Mouse (Mus musculus): ENCODE results near the gene Itm2b.

Gene Itm2b

DNA sequence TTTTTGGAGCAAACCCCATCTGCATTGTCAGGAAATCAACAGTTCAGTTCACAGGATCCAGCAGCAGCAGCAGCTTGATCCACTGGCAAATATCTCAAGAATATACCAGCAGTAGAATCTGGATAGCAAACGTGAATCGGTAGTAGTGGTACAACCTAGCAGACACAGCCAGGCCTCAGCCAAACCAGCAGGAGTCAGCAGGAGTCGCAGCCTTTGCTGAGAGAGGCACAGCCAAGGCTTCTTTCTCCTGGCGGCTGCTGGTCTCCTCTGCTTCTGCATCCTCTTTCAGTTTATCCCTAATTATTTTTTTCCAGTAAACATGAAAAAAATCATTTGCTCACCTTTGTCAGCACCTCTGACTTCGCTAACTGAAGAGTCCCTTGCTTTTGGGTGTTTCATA is 10.7 kb upstream of the Itm2b start:
- no peak for DNase-seq (ENCODE audit: low spot score in 2 of 2)

GRCm38 (mm10) chr14:73394263-73395006 is 9.3 kb upstream of the Itm2b start:
- no peak for DNase-seq (ENCODE audit: low spot score in 2 of 2)

- DNase-seq (ENCODE audit: low spot score in 2 of 2), result no peak
Observed at GRCm38 (mm10) chr14:73391457-73391856, 6.4 kb upstream of the Itm2b start.

GRCm38 (mm10) chr14:73390196-73390595 is 5.1 kb upstream of the Itm2b start:
- DNase-seq (ENCODE audit: low spot score in 2 of 2), result no peak

DNA sequence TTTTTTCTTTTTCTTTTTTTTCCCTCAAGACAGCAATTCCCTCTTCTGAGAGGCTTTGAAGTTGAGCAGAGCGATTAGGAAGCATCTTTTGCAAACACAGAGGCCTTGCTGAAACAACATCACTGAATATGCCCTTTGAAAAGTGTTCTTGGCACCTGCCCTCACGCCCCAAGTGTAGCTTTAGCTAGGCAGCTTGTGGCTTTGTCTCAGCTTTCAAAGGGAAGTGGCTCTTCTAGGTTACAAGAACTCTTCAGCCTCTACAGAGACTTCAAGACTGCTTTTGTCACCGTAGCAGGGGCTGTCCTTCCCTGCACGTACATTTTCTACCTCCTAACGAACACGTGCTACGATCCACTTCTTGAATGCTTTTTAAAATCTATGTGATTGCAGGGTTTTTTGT is 4.0 kb upstream of the Itm2b start:
- DNase-seq (ENCODE audit: low spot score in 2 of 2), result no peak

GRCm38 (mm10) chr14:73388546-73388945 is 3.5 kb upstream of the Itm2b start:
- no peak for DNase-seq (ENCODE audit: low spot score in 2 of 2)

DNA sequence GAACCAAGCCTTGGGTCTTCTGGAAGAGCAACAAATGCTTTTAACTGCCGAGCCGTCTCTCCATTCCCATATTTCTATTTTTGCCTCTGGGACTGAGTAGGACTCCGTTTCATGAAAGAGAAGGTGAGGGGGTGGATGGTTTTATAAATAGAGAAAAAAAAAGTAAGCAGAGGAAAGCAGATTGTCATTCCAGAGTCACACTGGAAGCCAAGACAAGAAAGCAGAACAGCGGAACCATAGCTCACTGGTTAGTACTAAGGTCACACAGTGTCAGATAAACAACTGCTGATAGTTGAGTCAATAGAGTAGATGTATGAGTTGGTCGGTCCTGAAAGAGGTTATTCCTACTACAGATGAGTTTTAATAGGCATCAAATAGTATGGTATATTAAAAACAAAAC is 1.4 kb upstream of the Itm2b start:
- DNase-seq (ENCODE audit: low spot score in 2 of 2), result no peak

DNA sequence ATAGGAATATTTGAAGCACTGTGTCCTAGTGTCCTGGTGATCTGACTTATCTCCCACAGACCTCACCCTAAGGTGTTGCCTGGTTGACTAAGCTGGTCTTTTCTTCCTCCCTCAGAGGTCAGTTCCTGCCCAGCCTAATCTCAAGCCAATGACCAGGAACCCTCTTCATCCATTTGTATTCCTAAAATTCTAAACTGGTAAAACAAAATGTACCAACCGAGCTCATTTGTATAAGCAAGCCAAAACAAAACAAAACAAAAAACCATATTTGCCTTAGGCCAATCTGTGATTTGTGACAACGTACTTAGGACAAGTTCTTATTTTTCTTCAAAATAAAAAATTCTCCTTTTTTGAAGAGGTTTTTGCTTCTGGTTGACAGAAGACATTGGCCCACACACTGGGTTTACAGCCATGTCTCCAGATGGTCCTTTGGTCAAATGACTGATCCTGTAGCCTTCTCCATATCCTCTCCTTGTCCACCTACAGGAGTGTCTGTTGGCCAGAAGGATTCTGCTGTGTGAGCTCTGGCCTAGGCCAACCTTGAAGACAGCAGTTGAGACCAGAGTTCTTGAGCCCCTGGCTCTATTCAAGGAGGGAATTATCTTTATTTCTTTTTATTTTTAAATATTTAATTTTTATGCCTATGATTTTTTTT is 758 bp upstream of the Itm2b start:
- DNase-seq (ENCODE audit: low spot score in 2 of 2), result no peak

DNA sequence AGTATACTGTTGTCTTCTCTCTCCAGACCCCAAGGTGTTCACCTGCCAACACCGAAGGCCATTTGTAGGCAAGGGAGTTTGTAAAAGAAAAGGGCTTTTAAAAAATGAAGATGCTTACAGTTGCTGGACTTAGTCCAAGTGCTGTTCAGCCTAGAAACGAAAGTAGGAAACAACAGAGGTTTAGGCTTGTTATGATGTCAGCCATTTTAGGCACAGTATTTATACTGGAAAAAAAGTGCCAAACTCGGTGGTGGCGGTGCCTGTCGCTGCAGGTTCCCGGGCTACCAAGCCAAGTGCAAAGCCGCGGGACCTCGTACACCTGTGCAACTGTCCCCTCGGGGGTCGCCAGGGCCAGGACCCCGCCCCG is 560 bp downstream of the Itm2b start:
- DNase-seq (ENCODE audit: low spot score in 2 of 2), result no peak

DNA sequence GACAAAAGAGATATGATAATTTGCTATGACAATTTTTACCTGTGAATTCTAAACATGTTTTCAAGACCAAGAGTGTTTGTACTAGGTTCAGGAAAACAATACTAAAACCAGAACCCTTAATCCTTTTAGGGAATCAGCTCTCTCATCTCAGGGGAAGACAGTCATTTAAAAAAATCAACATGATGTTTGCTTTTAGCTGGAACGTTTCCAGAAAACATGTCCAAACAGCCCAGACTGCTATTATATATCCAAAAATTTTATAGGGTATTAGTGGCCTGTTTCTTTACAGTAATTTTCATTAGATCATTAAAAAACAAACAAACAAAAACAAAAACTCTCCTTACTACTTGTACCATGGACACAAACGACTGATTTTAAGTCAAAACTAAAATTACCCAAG is 1.3 kb downstream of the Itm2b start:
- DNase-seq (ENCODE audit: low spot score in 2 of 2), result no peak

DNA sequence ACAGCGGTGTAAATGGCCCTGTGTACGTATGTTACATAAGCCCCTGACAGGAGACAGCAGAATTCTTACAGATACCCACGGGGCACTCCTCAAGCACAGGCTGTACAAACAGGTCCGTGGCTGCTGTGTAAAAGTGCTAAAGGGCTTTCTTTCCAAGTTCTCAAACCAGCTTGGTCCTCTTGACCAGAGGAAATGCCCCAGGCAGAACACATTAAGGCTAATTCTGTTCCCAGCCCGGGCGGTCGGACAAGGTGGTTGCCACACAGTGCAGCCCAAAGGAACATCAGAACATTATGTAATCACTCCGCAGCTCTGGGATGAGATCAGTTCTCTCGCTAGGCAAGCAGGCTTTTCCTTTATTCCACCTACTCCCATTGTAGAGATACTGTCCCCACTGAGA is 2.4 kb downstream of the Itm2b start:
- no peak for DNase-seq (ENCODE audit: low spot score in 2 of 2)

DNA sequence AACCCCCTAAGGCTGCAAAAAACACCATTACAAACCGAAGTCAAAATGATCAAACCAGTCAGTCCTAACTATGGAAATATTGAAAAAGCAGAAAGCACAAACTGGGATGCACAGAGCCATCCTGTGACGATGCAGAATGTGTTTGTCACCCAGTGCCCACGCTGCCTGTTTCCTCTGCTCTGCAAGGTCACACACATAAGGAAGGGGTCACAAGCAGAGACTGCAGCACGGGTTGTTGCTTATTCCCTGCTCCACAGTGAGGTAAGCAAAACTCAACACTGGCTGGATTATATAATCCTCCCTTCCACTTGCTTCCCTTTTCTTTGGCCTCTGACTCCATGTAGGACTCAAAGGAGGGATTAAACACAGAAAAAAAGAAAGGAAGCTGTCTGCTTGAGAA is 3.5 kb downstream of the Itm2b start:
- no peak for DNase-seq (ENCODE audit: low spot score in 2 of 2)

DNA sequence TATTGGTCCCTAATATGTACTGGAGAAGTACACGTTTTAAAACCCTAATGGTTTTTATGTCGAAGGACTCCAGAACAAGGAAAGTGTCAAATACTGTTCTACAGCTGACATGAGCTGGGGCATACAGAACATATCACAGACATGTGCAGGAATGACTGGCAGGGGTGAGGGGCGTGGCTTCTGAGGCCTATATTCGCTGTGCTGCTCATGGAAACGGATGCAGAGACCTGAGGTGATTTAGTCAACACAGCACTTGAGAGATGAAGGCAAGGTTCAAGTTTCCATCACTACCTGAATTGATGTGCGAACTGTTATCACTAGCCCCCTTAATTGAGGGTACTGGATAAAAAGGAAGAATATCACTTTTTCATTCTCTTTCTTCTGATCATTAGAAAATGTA is 7.3 kb downstream of the Itm2b start:
- no peak for DNase-seq (ENCODE audit: low spot score in 2 of 2)

DNA sequence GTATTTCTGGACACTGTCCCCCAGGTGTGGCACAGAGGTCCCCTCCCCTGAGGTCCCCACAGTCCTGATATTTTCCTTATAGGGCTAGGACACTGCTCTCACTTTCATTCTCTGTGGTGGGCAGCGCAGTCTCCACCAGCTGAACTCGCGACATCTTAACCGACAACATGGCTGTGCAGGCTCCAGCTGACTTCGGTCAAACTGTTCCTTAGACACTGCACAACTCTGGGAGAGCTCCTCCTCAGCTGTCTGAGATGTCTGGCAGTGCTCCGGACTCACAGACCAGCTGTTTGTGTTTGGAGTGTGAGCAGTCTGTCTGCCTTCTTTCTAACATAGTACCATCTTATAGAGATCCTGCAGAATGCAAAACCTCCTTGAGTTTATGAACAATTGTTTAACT is 8.2 kb downstream of the Itm2b start:
- no peak for DNase-seq (ENCODE audit: low spot score in 2 of 2)

DNA sequence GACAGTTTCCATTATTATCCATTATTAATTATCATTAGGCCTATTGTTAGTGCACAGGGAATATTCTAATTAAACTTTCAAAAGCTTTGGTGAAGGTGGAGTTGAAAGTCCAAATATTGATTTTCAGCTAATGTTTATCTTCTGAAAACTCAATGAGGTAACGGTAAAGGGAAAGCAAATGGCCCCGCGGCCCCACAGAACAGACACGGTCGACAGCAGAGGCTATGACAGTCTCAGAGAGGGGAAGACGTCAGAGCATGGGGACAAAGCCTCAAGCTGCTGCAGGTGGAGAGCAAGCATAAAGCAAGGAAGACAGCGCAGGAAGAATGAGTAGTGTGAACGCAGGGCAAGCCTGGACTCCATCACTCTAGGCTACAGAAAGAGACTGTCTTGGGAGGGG is 9.2 kb downstream of the Itm2b start:
- DNase-seq (ENCODE audit: low spot score in 2 of 2), result no peak

GRCm38 (mm10) chr14:73375445-73375844 is 9.6 kb downstream of the Itm2b start:
- DNase-seq (ENCODE audit: low spot score in 2 of 2), result no peak

DNA sequence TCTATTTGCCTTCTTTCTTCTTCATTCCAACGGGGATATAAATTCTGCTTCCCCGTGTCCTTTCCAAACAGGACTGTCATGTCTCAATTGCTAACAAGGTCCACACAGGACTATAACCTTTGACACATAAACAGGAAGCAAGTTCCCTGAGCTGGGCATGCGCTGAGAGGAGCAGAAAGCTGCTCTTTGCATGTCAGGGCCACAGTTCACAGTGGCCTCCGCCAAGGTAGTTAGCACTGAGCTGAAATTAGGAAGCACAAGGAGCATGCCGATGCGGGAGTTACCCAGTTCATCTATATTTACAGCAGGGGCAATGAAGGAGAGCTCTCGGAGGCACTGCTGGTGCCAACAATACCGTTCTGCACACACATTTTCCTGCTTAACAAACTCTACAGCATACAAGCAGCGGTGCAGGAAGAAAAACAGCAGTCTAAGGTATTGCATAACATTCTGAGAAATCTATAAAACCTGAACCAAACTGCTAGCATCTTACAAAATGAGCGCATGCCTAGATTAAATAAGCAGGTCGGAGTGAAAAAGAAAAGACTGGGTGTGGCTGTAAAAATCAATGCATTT is 10.7 kb downstream of the Itm2b start:
- DNase-seq (ENCODE audit: low spot score in 2 of 2), result no peak

DNA sequence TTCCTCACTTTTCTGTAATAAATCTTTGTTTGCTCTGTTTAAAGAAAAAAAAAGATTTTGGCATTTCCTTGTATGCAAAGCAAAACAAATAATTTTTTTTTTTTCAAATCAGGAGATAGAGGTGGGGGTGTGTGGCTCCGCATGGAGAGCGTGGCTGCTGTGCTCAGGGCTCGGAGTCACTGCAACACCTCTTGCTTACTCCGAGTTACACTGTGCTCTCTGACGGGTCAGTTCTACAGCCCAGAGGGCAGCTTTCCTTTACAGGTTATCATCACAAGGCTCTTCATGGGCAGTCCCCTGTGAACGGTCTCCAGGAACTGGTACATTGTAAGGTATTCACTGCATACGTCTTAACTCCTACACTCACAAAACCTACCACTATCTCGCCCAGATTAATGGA is 11.5 kb downstream of the Itm2b start:
- DNase-seq (ENCODE audit: low spot score in 2 of 2), result no peak

DNA sequence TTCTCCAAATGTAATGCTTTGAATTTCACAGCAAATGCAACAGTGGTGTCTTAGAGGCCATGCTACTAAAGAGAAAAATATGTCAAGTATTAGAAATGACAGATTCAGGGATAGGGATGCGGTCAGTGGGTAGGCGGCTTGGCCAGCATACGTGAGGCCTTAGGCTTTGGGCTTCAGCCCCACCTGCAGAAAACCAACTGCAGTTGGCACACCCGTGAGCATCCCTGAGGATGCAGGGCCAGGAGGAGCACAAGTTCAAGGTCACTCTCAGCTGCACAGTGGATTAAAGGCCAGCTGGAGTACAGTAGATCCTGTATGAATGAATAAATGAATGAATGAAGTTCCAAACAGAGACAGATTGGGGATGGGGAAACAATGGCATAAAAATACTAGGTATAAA is 12.1 kb downstream of the Itm2b start:
- no peak for DNase-seq (ENCODE audit: low spot score in 2 of 2)

GRCm38 (mm10) chr14:73371577-73371976 is 13.5 kb downstream of the Itm2b start:
- no peak for DNase-seq (ENCODE audit: low spot score in 2 of 2)

DNA sequence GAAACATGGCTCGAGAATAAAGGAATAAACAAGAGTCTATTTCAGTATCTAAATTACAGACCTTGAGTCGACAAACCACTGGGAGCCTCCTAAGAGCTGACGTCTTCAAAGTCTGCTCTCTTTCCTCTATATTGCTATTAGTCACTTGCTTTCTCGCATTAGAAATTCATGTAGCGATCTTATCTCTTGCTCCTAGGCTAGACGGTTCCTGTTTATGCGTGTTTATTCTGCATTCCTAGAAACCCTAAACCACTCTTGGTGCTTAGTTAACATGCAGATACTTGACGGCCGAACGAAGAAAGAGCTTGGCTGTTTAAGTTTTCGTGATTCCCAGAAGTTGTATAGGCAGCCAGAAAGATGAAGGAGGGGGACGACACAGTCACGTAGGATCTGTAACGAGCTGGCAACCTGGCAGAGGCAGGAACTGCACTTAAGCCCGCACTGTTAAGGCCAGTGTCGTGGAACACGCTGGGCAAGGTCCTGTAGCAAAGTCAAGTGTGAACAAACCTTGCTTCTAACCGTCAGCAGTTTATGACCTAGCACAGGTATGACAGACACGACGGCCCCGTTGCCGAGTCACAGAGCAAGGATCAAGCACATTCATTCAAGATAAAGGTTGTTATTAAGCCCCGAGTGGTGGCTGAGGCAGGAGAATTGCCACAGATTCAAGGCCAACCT is 14.3 kb downstream of the Itm2b start:
- DNase-seq (ENCODE audit: low spot score in 2 of 2), result no peak

DNA sequence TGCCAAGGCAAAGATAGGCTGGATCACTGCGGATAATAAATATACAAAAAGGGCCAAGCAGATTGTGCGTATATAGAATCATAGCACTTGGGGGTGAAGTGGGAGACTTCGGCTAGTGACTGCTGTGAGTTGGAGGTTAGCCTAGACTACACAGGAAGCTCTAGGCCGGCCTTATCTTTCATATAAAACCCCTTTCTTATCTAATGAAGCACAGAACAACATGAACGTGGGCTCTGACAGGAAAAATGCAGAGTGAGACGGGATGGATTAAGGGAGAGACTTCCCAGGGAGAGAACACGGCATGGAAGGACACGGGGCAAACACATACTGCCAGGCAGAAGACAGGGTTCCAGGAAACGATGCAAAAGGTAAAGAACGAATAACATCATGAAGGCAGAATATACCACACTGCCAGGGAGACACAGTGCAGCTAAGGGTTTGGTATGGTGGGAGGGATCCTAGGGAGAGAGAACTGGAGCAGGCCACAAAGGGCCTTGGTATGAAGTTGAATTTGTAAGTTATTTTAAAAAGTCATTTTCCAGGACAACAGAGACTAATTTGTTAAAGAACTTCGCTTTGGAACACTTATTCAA is 14.9 kb downstream of the Itm2b start:
- DNase-seq (ENCODE audit: low spot score in 2 of 2), result no peak

DNA sequence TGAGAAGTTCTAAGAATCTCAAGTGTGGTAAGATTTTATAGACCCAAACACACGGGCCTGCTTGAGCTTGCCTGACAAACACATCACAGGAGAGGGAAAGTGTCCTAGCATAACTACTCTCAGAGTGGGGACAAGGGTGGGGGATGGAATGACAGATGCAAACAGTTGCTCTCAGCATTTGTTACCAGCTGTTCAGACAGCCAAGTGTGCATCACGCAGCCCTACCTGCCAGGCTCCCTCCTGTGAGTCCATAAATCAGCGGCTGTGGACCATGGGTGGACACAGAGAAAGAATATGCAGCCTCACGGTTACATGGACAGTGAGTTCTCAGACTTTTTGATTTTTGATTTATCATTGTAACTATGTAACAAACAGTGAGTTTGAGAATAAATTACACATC is 15.5 kb downstream of the Itm2b start:
- no peak for DNase-seq (ENCODE audit: low spot score in 2 of 2)
